Mouse (Mus musculus): ENCODE data around the gene Duoxa1. TPM values are rescaled to one million over a fixed set of nuclear protein-coding genes. Genes with fewer than 3 reads are reported as not detected.

Duoxa1 gene
- total and polyA plus RNA-seq, 3 experiments: not detected

DNA sequence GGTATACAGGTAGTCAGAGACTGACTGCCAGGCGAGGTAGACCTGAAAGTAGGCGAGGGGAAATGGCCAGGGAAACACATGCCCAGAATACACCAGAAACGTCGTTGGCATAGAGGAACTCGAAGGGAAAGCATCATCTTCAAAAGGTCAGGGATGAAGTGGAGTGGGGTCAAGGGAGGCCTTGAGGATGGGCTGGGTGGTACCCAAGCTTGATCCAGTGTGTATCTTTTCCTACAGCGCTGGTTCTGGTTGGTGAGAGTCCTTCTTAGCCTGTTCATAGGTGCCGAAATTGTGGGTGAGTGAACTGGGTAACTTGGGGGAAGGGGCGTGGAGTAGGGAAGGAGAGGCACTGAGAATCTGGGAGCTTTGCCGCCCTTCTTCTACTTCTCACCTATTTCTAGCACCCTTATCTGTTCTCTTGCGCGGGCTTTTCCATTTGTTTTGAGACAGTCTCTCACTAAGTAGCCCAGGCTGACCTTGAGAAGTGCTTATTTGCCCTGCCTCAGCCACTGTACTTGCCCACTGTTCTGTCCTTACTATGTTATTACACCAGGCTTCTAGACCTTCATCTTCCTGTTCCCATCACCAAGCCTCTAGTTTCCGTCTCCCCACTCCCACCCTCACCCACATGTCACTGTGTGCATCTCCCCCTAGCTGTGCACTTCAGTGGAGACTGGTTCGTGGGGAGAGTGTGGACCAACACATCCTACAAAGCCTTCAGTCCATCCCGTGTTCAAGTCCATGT lies 13.4 kb downstream of the Duoxa1 start:
- no peaks in the 10 kb centered on the region for H3K36me3 ChIP-seq (ENCODE audit: control insufficient read depth in 1 of 2, insufficient read depth in 2 of 2, low read length in 2 of 2)
- TF ChIP-seq MAFK (IDR thresholded peaks at IDR 0.05; ENCODE audit: borderline replicate concordance, low read depth, low read length) (no peak), MEF2A (IDR thresholded peaks at IDR 0.05; ENCODE audit: extremely low read depth, insufficient replicate concordance, low read depth, low read length, poor library complexity, severe bottlenecking) (no peak), USF2 (IDR thresholded peaks at IDR 0.05; ENCODE audit: borderline replicate concordance in 1 of 2, insufficient read depth in 1 of 2, low read depth in 1 of 2, low read length in 2 of 2) (no peak), ZMIZ1 (IDR thresholded peaks at IDR 0.05; ENCODE audit: low read depth, low read length) (no peak), CHD1 (IDR thresholded peaks at IDR 0.05; ENCODE audit: low read depth, low read length) (no peak), CTCF (IDR thresholded peaks at IDR 0.05 in 2 of 3, conservative IDR thresholded peaks at IDR 0.05 in 1 of 3; ENCODE audit: control insufficient read depth in 1 of 3, insufficient read depth in 1 of 3, low read depth in 2 of 3, low read length in 3 of 3, poor library complexity in 1 of 3, severe bottlenecking in 1 of 3) (no peak), KAT2A (conservative IDR thresholded peaks at IDR 0.05; ENCODE audit: low read depth, low read length) (no peak), TCF12 (IDR thresholded peaks at IDR 0.05; ENCODE audit: low read depth, low read length) (no peak), ZC3H11A (IDR thresholded peaks at IDR 0.05; ENCODE audit: low read depth, low read length) (no peak), MYC (IDR thresholded peaks at IDR 0.05; ENCODE audit: low read depth, low read length) (no peak), MAX (IDR thresholded peaks at IDR 0.05; ENCODE audit: low read length) (no peak), BHLHE40 (IDR thresholded peaks at IDR 0.05; ENCODE audit: borderline replicate concordance, low read depth, low read length) (no peak), E2F4 (IDR thresholded peaks at IDR 0.05; ENCODE audit: borderline replicate concordance, low read depth, low read length) (no peak)
- H3K27me3 ChIP-seq (ENCODE audit: control insufficient read depth in 1 of 2, insufficient read depth in 2 of 2, low read length in 2 of 2): no peaks in the 10 kb centered on the region; a peak in 1 of 4 replicates
- H3K4me3 ChIP-seq (ENCODE audit: control insufficient read depth in 1 of 2, insufficient read depth in 1 of 2, low read depth in 2 of 2, low read length in 2 of 2): no peak overlapping the region
- no peaks in the 10 kb centered on the region for H3K9me3 ChIP-seq (replicated peaks; ENCODE audit: insufficient read depth, low read length)
- no peaks in the 10 kb centered on the region for H3K79me2 ChIP-seq (ENCODE audit: control insufficient read depth, insufficient read depth, low read length, poor library complexity)
- no peak for DNase-seq (ENCODE audit: low read depth, low spot score)
- H3K4me1 ChIP-seq (ENCODE audit: control insufficient read depth in 1 of 2, insufficient read depth in 2 of 2, low read length in 2 of 2): no peaks in the 10 kb centered on the region
- no peak overlapping the region for H3K9ac ChIP-seq (ENCODE audit: control insufficient read depth, low read depth, low read length, poor library complexity, severe bottlenecking)
- no peak overlapping the region for H3K27ac ChIP-seq (ENCODE audit: control insufficient read depth, low read depth, low read length)

DNA sequence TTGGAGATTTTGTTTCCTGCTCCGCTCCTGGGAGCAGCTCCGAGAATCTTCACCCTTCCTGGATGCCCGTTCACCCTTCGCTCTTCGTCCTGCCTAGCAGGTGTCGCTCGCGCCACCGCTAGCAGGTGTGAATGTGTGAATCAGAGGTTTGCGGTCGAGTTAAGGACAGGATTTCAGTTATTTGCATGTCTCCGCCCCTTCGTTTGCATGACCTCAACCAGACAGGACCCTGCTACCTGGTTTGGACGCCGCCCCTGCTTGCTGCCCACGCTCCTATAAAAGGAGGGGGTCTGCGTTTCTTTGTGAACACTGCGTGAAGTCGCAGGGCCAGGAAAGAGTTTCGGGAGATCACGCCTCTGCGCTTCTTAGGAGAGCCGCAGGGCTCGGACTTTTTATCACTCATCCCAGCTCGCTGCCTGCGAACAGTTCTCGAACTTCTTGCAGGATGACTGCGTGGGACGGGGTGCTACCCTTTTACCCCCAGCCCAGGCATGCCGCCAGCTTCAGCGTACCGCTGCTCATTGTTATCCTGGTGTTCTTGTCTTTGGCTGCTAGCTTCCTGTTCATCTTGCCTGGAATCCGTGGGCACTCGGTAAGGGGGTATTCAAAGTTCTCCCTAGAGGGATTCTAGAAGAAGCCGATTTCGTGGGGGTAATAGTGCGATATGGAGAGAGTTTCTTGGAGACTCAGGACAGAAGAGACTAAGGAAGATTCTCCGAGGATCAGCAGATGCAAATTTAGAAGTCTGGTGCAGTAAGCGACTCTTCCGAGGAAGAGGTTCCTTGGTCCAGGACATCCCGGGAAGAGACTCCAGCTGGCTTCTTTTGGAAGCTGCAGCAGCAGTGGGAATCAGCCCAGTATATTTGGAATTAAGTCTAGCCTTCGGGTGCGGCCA lies 14.7 kb downstream of the Duoxa1 start, which contains the start of gene Duoxa2:
Gene Duoxa2 (plus strand): TSS at position 305 of the 895 bp plus-strand sequence.
- no peaks in the 10 kb centered on the region for H3K9me3 ChIP-seq (replicated peaks; ENCODE audit: insufficient read depth, low read length)
- no peak within 1 kb of the TSS for H3K9ac ChIP-seq (ENCODE audit: control insufficient read depth, low read depth, low read length, poor library complexity, severe bottlenecking)
- no peaks in the 10 kb centered on the region for H3K79me2 ChIP-seq (ENCODE audit: control insufficient read depth, insufficient read depth, low read length, poor library complexity)
- H3K27me3 ChIP-seq (ENCODE audit: control insufficient read depth in 1 of 2, insufficient read depth in 2 of 2, low read length in 2 of 2): no peaks in the 10 kb centered on the region
- no peak within 1 kb of the TSS for H3K4me3 ChIP-seq (ENCODE audit: control insufficient read depth in 1 of 2, insufficient read depth in 1 of 2, low read depth in 2 of 2, low read length in 2 of 2)
- DNase-seq (ENCODE audit: low read depth, low spot score): no peak
- H3K36me3 ChIP-seq (ENCODE audit: control insufficient read depth in 1 of 2, insufficient read depth in 2 of 2, low read length in 2 of 2): no peaks in the 10 kb centered on the region
- H3K4me1 ChIP-seq (ENCODE audit: control insufficient read depth in 1 of 2, insufficient read depth in 2 of 2, low read length in 2 of 2): no peaks in the 10 kb centered on the region
- no peak for TF ChIP-seq MAZ (IDR thresholded peaks at IDR 0.05; ENCODE audit: low read depth, low read length)
- no peak for TF ChIP-seq JUND (IDR thresholded peaks at IDR 0.05; ENCODE audit: low read depth, low read length)
- TF ChIP-seq GABPA (IDR thresholded peaks at IDR 0.05; ENCODE audit: low read depth, low read length): no peak
- no peak for TF ChIP-seq POLR2AphosphoS5 (IDR thresholded peaks at IDR 0.05; ENCODE audit: borderline replicate concordance, low read depth, low read length)
- TF ChIP-seq CHD1 (IDR thresholded peaks at IDR 0.05; ENCODE audit: low read depth, low read length): no peak
- TF ChIP-seq USF2 (IDR thresholded peaks at IDR 0.05; ENCODE audit: borderline replicate concordance in 1 of 2, insufficient read depth in 1 of 2, low read depth in 1 of 2, low read length in 2 of 2): no peak
- TF ChIP-seq TBP (IDR thresholded peaks at IDR 0.05; ENCODE audit: low read depth, low read length): no peak
- TF ChIP-seq UBTF (IDR thresholded peaks at IDR 0.05; ENCODE audit: borderline replicate concordance, insufficient read depth, low read depth, low read length): no peak
- TF ChIP-seq MYB (IDR thresholded peaks at IDR 0.05; ENCODE audit: low read depth, low read length): no peak
- H3K27ac ChIP-seq (ENCODE audit: control insufficient read depth, low read depth, low read length): no peak within 1 kb of the TSS

Data from MEL (cell line).